Mouse (Mus musculus): ENCODE measurements around the gene Nlrc4. TPM values are rescaled to one million over a fixed set of nuclear protein-coding genes. Genes with fewer than 3 reads are reported as not detected.

Nlrc4 gene
- polyA plus RNA-seq, 1 experiment from 2014 or later, result 0.15 TPM

DNA sequence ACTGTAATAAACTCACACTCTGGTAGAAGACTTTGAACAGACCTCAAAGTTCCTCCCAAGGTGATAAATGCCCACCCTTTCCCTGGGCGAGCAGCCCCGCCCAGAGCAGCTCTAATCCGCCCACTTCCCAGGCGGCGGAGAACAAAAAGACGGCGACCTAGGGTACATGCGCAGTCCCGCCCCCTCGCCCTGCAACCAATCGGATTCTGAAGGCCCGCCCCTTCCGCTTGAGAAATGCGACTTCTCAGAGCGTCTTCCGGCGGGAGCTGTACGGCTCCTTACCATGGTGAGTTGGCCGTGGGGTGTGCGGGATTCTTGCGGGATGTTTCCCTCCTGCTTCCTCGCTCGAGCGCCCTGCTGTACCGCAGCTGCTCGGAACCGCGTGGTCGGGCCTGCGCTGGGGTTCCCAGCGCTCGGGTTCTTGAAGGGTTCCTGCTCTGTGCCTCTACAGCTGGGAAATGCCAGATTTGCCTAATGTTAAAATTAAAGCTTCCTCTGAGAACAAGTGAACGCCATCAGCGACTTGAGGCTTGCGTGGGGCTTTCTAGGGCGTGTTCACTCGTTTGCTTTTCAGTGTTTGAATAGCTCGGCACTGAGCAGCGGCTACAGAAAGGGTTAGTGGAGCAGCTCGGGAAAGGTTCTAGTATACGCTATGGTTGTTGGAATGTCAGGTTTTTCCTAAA lies 63.4 kb downstream of the Nlrc4 start, which contains the start of gene Slc30a6:
Gene Slc30a6 (plus strand): TSS at position 226 of the 683 bp plus-strand sequence.
- ATAC-seq (ENCODE audit: insufficient number of reproducible peaks, low FRiP score), result peak; percentile 99
- no peaks in the 10 kb centered on the region for H3K36me3 ChIP-seq

DNA sequence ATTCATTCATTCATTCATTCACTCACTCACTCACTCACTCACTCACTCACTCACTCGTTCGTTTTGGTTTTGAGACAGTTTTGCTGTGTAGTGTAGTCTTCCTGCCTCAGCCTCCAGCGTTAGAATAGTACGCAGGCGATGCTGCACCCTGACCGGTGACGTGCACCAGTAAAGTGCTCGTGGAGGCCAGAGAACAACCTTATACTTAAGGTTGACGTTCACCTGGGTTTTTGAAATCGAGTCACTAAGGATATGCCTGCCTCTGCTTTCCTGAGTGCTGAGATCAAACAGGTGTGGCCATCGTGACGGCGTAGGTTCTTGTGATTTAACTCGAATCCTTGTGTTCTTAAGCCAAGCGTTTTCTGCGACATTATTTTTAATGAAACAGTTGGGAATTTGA lies 64.1 kb downstream of the Nlrc4 start:
- H3K9ac ChIP-seq, result peak overlapping the region; percentile 47; the same call in 1 of the 2 replicates
- H3K4me1 ChIP-seq (replicated peaks), result peaks cover 9% of the 10 kb centered on the region
- 24% methylated on average over 16 of the region's 16 CpGs for WGBS
- H3K4me3 ChIP-seq, result peak overlapping the region; percentile 83
- peak overlapping the region; percentile 74 for H3K4me2 ChIP-seq
- H3K36me3 ChIP-seq, result no peaks in the 10 kb centered on the region
- ATAC-seq (ENCODE audit: insufficient number of reproducible peaks, low FRiP score), result peak; percentile 30; the same call in 1 of the 2 replicates
- H3K27ac ChIP-seq (ENCODE audit: poor library complexity, severe bottlenecking), result no peak overlapping the region
- H3K27me3 ChIP-seq (replicated peaks), result no peaks in the 10 kb centered on the region
- H3K9me3 ChIP-seq (replicated peaks), result no peaks in the 10 kb centered on the region

More for the DNA sequence above, 63.4 kb downstream of the Nlrc4 start, which contains the start of gene Slc30a6:
- under 1% methylated on average over 41 of the region's 41 CpGs for WGBS
- H3K27me3 ChIP-seq (replicated peaks), result no peaks in the 10 kb centered on the region
- peak within 1 kb of the TSS; percentile 81 for H3K27ac ChIP-seq (ENCODE audit: poor library complexity, severe bottlenecking)
- peak within 1 kb of the TSS; percentile 74 for H3K4me2 ChIP-seq
- peaks cover 9% of the 10 kb centered on the region for H3K4me1 ChIP-seq (replicated peaks)
- peak within 1 kb of the TSS; percentile 83 for H3K4me3 ChIP-seq
- H3K9me3 ChIP-seq (replicated peaks), result no peaks in the 10 kb centered on the region
- peak within 1 kb of the TSS; percentile 90 for H3K9ac ChIP-seq

DNA sequence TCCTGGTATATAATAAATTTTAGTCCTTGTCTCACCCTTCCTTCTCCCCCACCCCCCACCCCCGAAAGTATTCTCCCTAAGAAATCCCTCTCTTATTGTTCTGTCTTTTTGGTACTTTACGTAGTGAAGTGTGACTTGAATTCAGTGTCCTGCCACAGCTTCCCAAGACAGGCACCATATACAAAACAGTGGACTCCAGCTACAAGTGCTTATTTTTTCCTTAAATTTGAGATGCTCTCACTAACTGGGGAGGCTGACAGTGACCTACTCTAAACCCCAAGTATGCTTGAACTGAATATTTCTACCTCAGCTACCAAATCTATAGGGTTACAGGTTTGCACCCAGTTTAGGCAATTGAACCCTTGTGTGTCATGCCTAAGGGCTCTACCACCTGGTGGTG lies 64.6 kb downstream of the Nlrc4 start:
- Histone ChIP-seq H3K9me3 (replicated peaks) (no peaks in the 10 kb centered on the region), H3K4me3 (no peak overlapping the region), H3K9ac (no peak overlapping the region), H3K4me2 (peak overlapping the region; percentile 74), H3K27me3 (replicated peaks) (no peaks in the 10 kb centered on the region), H3K36me3 (no peaks in the 10 kb centered on the region), H3K27ac (ENCODE audit: poor library complexity, severe bottlenecking) (no peak overlapping the region), H3K4me1 (replicated peaks) (peaks cover 9% of the 10 kb centered on the region)
- no peak for ATAC-seq (ENCODE audit: insufficient number of reproducible peaks, low FRiP score)
- 72% methylated on average over 2 of the region's 2 CpGs for WGBS

DNA sequence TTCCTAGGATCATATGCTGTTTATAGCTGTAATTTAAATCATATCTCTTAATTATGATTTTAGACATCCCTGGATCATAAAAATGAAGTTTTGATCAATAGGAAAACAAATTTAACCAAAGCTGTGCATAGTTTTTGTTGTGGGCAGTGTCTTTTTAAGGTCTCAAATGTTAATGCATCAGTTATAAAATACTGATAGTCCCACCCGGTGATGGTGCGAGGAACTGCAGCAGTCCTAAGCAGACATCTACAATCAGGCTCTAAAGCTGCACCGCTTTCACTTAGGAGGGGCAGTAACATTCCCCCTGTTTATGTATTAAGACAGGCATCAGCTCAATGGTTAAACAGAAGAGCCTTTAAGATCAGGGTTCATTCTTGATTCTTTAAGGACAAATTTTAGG lies 69.1 kb downstream of the Nlrc4 start:
- H3K9me3 ChIP-seq (replicated peaks), result no peaks in the 10 kb centered on the region
- H3K4me2 ChIP-seq, result no peak overlapping the region
- no peak for ATAC-seq (ENCODE audit: insufficient number of reproducible peaks, low FRiP score)
- H3K9ac ChIP-seq, result no peak overlapping the region
- 79% methylated on average over 3 of the region's 3 CpGs for WGBS
- H3K27me3 ChIP-seq (replicated peaks), result no peaks in the 10 kb centered on the region
- H3K36me3 ChIP-seq, result peaks cover 26% of the 10 kb centered on the region
- no peaks in the 10 kb centered on the region for H3K4me1 ChIP-seq (replicated peaks)
- H3K4me3 ChIP-seq, result no peak overlapping the region
- no peak overlapping the region for H3K27ac ChIP-seq (ENCODE audit: poor library complexity, severe bottlenecking)

DNA sequence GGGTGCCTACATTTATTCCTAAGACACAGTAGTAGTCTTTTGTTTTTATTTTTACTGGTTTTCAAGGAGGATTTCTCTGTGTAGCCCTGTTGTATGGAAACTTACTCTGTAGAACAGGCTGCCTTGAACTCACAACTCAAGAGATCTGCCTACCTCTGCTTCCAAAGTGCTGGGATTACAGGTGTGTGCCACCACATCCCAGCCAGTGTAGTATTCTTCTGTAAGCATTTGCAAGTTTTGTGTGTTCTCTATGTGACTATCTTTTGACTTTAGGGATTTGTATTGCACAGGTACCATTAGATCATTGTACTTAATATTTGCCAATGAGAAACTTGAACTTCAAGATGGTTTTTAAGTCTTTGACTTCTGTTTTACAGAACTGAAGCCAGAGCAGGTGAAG lies 72.3 kb downstream of the Nlrc4 start:
- peaks cover 49% of the 10 kb centered on the region for H3K36me3 ChIP-seq
- no peaks in the 10 kb centered on the region for H3K4me1 ChIP-seq (replicated peaks)
- H3K4me2 ChIP-seq, result no peak overlapping the region
- no peak overlapping the region for H3K27ac ChIP-seq (ENCODE audit: poor library complexity, severe bottlenecking)
- ATAC-seq (ENCODE audit: insufficient number of reproducible peaks, low FRiP score), result no peak
- H3K27me3 ChIP-seq (replicated peaks), result no peaks in the 10 kb centered on the region
- H3K9me3 ChIP-seq (replicated peaks), result no peaks in the 10 kb centered on the region
- no peak overlapping the region for H3K9ac ChIP-seq
- no peak overlapping the region for H3K4me3 ChIP-seq

DNA sequence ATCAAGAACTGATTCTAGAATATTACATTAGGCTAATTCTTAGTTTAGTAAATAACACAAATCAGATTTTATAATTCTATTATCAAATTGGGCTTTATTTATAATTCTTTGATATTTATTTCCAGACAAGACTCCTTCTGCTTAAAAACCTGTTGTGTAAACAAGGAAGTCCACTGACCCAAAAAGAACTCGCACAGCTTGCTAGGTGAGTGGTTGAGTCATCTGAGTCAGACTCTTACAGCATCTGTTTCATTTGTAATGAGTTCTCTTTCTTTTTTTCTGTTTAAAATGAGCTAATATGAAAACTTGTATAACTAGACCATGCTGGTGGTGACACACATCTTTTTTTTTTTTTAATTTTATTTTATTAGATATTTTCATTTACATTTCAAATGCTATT lies 82.0 kb downstream of the Nlrc4 start:
- no peak for ATAC-seq (ENCODE audit: insufficient number of reproducible peaks, low FRiP score)
- no peak overlapping the region for H3K27ac ChIP-seq (ENCODE audit: poor library complexity, severe bottlenecking)
- 90% methylated on average over 1 of the region's 1 CpGs for WGBS
- H3K9ac ChIP-seq, result no peak overlapping the region
- no peak overlapping the region for H3K4me3 ChIP-seq
- no peaks in the 10 kb centered on the region for H3K9me3 ChIP-seq (replicated peaks)
- no peaks in the 10 kb centered on the region for H3K4me1 ChIP-seq (replicated peaks)
- no peak overlapping the region for H3K4me2 ChIP-seq
- H3K27me3 ChIP-seq (replicated peaks), result no peaks in the 10 kb centered on the region
- H3K36me3 ChIP-seq, result peaks cover 59% of the 10 kb centered on the region

Other genes with a start within 250 kb of the Nlrc4 start
- gene Memo1, start 163.6 kb downstream of the Nlrc4 start, polyA plus RNA-seq (2016; fragmentation: Nextera tagmentation; extraction: Ambion mirVana), result 66.1 and 66.9 TPM in 2 replicates
- gene Dpy30, start 135.2 kb downstream of the Nlrc4 start, polyA plus RNA-seq (2016; fragmentation: Nextera tagmentation; extraction: Ambion mirVana), result 202 and 205 TPM in 2 replicates
- gene Spast, start 120.2 kb downstream of the Nlrc4 start, polyA plus RNA-seq (2016; fragmentation: Nextera tagmentation; extraction: Ambion mirVana), result 19.1 and 20.2 TPM in 2 replicates
- gene Slc30a6, start 63.5 kb downstream of the Nlrc4 start, polyA plus RNA-seq (2016; fragmentation: Nextera tagmentation; extraction: Ambion mirVana), result 22.2 and 27.3 TPM in 2 replicates
- 63.2 and 64.7 TPM in 2 replicates for gene Yipf4, start 30.4 kb upstream of the Nlrc4 start, polyA plus RNA-seq (2016; fragmentation: Nextera tagmentation; extraction: Ambion mirVana)
- 76.3 and 83.3 TPM in 2 replicates for gene Birc6, start 69.2 kb upstream of the Nlrc4 start, polyA plus RNA-seq (2016; fragmentation: Nextera tagmentation; extraction: Ambion mirVana)

All from heart, embryonic 12.5 days (tissue).